Mouse (Mus musculus): ENCODE measurements at regions not wholly inside any gene's neighbourhood (a gene's known extent, or its start where the extent isn't known, plus 50 kb on each side); places are given as distances from the start of the nearest gene placed in this dataset.

- Histone ChIP-seq H3K9ac (ENCODE audit: insufficient read depth, low read depth) (no peak overlapping the region), H3K79me2 (replicated peaks; ENCODE audit: control insufficient read depth, extremely low read depth, insufficient read depth, poor library complexity, severe bottlenecking) (no peaks in the 10 kb centered on the region), H3K4me3 (replicated peaks in 1 of 3; ENCODE audit: low read depth in 2 of 3, low read length in 2 of 3, poor library complexity in 1 of 3) (no peak overlapping the region), H3K27me3 (replicated peaks) (no peaks in the 10 kb centered on the region), H3K9me3 (replicated peaks; ENCODE audit: low read length) (no peaks in the 10 kb centered on the region), H3K4me2 (ENCODE audit: insufficient read depth, low read depth, poor library complexity, severe bottlenecking) (no peak overlapping the region), H3K27ac (ENCODE audit: insufficient read depth, low read depth) (no peak overlapping the region), H3K36me3 (replicated peaks in 1 of 2; ENCODE audit: control insufficient read depth in 1 of 2, insufficient read depth in 1 of 2, low read length in 1 of 2) (no peaks in the 10 kb centered on the region), H3K4me1 (ENCODE audit: control insufficient read depth in 1 of 2, insufficient read depth in 2 of 2) (peaks cover 0 to 4% of the 10 kb centered on the region in 2 experiments; a peak in 1 of 4 replicates)
- TF ChIP-seq MXI1 (IDR thresholded peaks at IDR 0.05; ENCODE audit: low read depth, low read length) (no peak), TBP (conservative IDR thresholded peaks at IDR 0.05; ENCODE audit: low read depth, low read length) (no peak), UBTF (IDR thresholded peaks at IDR 0.05; ENCODE audit: low read depth, low read length) (no peak), GABPA (IDR thresholded peaks at IDR 0.05; ENCODE audit: insufficient replicate concordance, low read depth, low read length) (no peak), CHD1 (IDR thresholded peaks at IDR 0.05; ENCODE audit: low read depth, low read length) (no peak), MAFK (IDR thresholded peaks at IDR 0.05; ENCODE audit: insufficient replicate concordance, low read length) (no peak), POLR2AphosphoS2 (IDR thresholded peaks at IDR 0.05; ENCODE audit: low read depth, low read length) (no peak), JUND (conservative IDR thresholded peaks at IDR 0.05; ENCODE audit: low read depth, low read length) (no peak), TCF12 (IDR thresholded peaks at IDR 0.05; ENCODE audit: low read depth, low read length) (no peak)
- in situ Hi-C loops (cut with MboI; ENCODE audit: low pct_ligation_motif_present, low pct_unique_long_range_greater_than_20kb, low sequenced_read_pairs): no loop called here
- DNase-seq (ENCODE audit: extremely low read depth): no peak
- dilution Hi-C loops (cut with MboI; ENCODE audit: extremely low pct_ligation_motif_present, extremely low pct_unique_long_range_greater_than_20kb, low sequenced_read_pairs): no loop called here
These were observed 272.2 kb downstream of the Cenpc1 start for GRCm38 (mm10) chr5:85793148-85793547.

- H3K4me3 ChIP-seq (replicated peaks in 1 of 3; ENCODE audit: low read depth in 2 of 3, low read length in 2 of 3, poor library complexity in 1 of 3): no peak overlapping the region
- DNase-seq (ENCODE audit: extremely low read depth): peak; percentile 42
- dilution Hi-C loops (cut with MboI; ENCODE audit: extremely low pct_ligation_motif_present, extremely low pct_unique_long_range_greater_than_20kb, low sequenced_read_pairs) (no loop called here), in situ Hi-C loops (cut with MboI; ENCODE audit: low pct_ligation_motif_present, low pct_unique_long_range_greater_than_20kb, low sequenced_read_pairs) (no loop called here)
- H3K79me2 ChIP-seq (replicated peaks; ENCODE audit: control insufficient read depth, extremely low read depth, insufficient read depth, poor library complexity, severe bottlenecking): no peaks in the 10 kb centered on the region
- H3K9ac ChIP-seq (ENCODE audit: insufficient read depth, low read depth): no peak overlapping the region
- no peak overlapping the region for H3K4me2 ChIP-seq (ENCODE audit: insufficient read depth, low read depth, poor library complexity, severe bottlenecking)
- no peaks in the 10 kb centered on the region for H3K27me3 ChIP-seq (replicated peaks)
- peaks cover 0 to 12% of the 10 kb centered on the region in 2 experiments; a peak in 2 of 4 replicates for H3K4me1 ChIP-seq (ENCODE audit: control insufficient read depth in 1 of 2, insufficient read depth in 2 of 2)
- TF ChIP-seq PAX5 (IDR thresholded peaks at IDR 0.05; ENCODE audit: low read length) (no peak), BHLHE40 (IDR thresholded peaks at IDR 0.05; ENCODE audit: low read depth, low read length) (peak; percentile 52)
- H3K27ac ChIP-seq (ENCODE audit: insufficient read depth, low read depth): no peak overlapping the region
- H3K36me3 ChIP-seq (replicated peaks in 1 of 2; ENCODE audit: control insufficient read depth in 1 of 2, insufficient read depth in 1 of 2, low read length in 1 of 2): no peaks in the 10 kb centered on the region
- H3K9me3 ChIP-seq (replicated peaks; ENCODE audit: low read length): no peaks in the 10 kb centered on the region
These were observed 284.5 kb downstream of the Cenpc1 start for GRCm38 (mm10) chr5:85780730-85781454.

GRCm38 (mm10) chr5:85780017-85780416, 285.4 kb downstream of the Cenpc1 start:
- no peak overlapping the region for H3K4me2 ChIP-seq (ENCODE audit: insufficient read depth, low read depth, poor library complexity, severe bottlenecking)
- H3K79me2 ChIP-seq (replicated peaks; ENCODE audit: control insufficient read depth, extremely low read depth, insufficient read depth, poor library complexity, severe bottlenecking): no peaks in the 10 kb centered on the region
- no peak for DNase-seq (ENCODE audit: extremely low read depth)
- H3K9me3 ChIP-seq (replicated peaks; ENCODE audit: low read length): no peaks in the 10 kb centered on the region
- no peaks in the 10 kb centered on the region for H3K36me3 ChIP-seq (replicated peaks in 1 of 2; ENCODE audit: control insufficient read depth in 1 of 2, insufficient read depth in 1 of 2, low read length in 1 of 2)
- peaks cover 0 to 12% of the 10 kb centered on the region in 2 experiments; a peak in 2 of 4 replicates for H3K4me1 ChIP-seq (ENCODE audit: control insufficient read depth in 1 of 2, insufficient read depth in 2 of 2)
- H3K27ac ChIP-seq (ENCODE audit: insufficient read depth, low read depth): no peak overlapping the region
- in situ Hi-C loops (cut with MboI; ENCODE audit: low pct_ligation_motif_present, low pct_unique_long_range_greater_than_20kb, low sequenced_read_pairs) (no loop called here), dilution Hi-C loops (cut with MboI; ENCODE audit: extremely low pct_ligation_motif_present, extremely low pct_unique_long_range_greater_than_20kb, low sequenced_read_pairs) (no loop called here)
- H3K4me3 ChIP-seq (replicated peaks in 1 of 3; ENCODE audit: low read depth in 2 of 3, low read length in 2 of 3, poor library complexity in 1 of 3): no peak overlapping the region
- H3K9ac ChIP-seq (ENCODE audit: insufficient read depth, low read depth): no peak overlapping the region
- H3K27me3 ChIP-seq (replicated peaks): no peaks in the 10 kb centered on the region
- TF ChIP-seq ZMIZ1 (IDR thresholded peaks at IDR 0.05; ENCODE audit: low read depth, low read length) (no peak), SIN3A (IDR thresholded peaks at IDR 0.05; ENCODE audit: low read length) (no peak), NELFE (IDR thresholded peaks at IDR 0.05; ENCODE audit: low read depth, low read length) (no peak), MAFK (IDR thresholded peaks at IDR 0.05; ENCODE audit: insufficient replicate concordance, low read length) (no peak), CHD2 (IDR thresholded peaks at IDR 0.05; ENCODE audit: low read length) (no peak), HCFC1 (IDR thresholded peaks at IDR 0.05; ENCODE audit: low read depth, low read length) (no peak), ETS1 (conservative IDR thresholded peaks at IDR 0.05; ENCODE audit: low read depth, low read length) (no peak), CTCF (conservative IDR thresholded peaks at IDR 0.05 in 1 of 2, IDR thresholded peaks at IDR 0.05 in 1 of 2; ENCODE audit: low read depth in 2 of 2, low read length in 2 of 2) (no peak), USF2 (conservative IDR thresholded peaks at IDR 0.05; ENCODE audit: low read depth, low read length) (no peak), RCOR1 (conservative IDR thresholded peaks at IDR 0.05; ENCODE audit: low read depth, low read length) (no peak), USF1 (IDR thresholded peaks at IDR 0.05; ENCODE audit: low read depth, low read length) (no peak), JUN (IDR thresholded peaks at IDR 0.05; ENCODE audit: insufficient read depth, low read depth, low read length) (no peak), ZC3H11A (IDR thresholded peaks at IDR 0.05; ENCODE audit: low read depth, low read length) (no peak), ZKSCAN1 (IDR thresholded peaks at IDR 0.05; ENCODE audit: borderline replicate concordance, low read depth, low read length) (no peak), E2F4 (IDR thresholded peaks at IDR 0.05; ENCODE audit: insufficient replicate concordance, low read depth, low read length) (no peak), TBP (conservative IDR thresholded peaks at IDR 0.05; ENCODE audit: low read depth, low read length) (no peak), CHD1 (IDR thresholded peaks at IDR 0.05; ENCODE audit: low read depth, low read length) (no peak), JUND (conservative IDR thresholded peaks at IDR 0.05; ENCODE audit: low read depth, low read length) (no peak), POLR2AphosphoS2 (IDR thresholded peaks at IDR 0.05; ENCODE audit: low read depth, low read length) (no peak)

Data from CH12.LX (cell line).